Mouse (Mus musculus): ENCODE data around the gene Olfr1371.
A peak's percentile ranks its signal among the peaks of the same experiment; 100 is the strongest.

Gene Olfr1371

DNA sequence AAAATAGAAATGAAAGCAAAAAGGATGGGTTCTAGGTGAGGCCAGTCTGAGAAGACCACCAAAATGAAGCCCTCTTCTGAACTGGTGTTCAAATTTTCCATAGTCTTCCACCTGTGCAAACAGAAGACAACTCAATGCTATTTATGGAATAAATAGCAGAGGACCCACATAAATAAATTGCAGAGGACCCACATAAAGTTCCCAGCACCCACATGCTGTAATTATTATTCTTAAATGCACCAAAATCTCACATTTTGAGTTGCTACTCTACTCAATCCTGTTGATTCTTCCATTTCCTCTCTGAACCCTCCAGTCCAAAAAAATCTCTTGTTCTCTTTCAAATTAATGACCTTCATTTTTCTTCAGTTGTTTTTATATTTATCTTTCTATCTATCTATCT lies at the start of gene Olfr1371:
TSS of gene Olfr1371 (minus strand) at position 101 of the 400 bp plus-strand sequence.
- no peak for DNase-seq (ENCODE audit: low spot score)

DNA sequence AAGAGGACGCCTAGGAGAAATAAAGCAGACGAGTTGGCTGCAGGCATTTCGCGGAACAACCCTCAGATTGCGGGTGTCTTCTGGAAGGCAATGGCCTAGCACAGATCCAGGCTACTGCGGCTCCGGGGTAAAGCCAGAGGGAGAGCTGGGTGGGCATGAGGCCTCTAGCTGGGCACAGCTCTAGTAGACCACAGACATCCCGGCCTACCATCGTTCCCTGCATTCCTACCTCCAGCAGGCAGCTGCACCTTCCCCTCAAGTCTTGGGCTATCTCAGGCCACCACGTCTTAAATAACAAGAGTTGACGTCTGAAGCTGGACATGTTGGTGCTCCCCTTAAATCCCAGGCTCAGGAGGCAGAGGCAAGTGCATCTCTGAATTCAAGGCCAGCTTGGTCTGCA lies 48.6 kb upstream of the Olfr1371 start:
- no peak for DNase-seq (ENCODE audit: low spot score)

GRCm38 (mm10) chr11:52261937-52262336 lies 48.1 kb upstream of the Olfr1371 start:
- DNase-seq (ENCODE audit: low spot score) = no peak

GRCm38 (mm10) chr11:52260878-52261277 lies 47.1 kb upstream of the Olfr1371 start:
- no peak for DNase-seq (ENCODE audit: low spot score)

DNA sequence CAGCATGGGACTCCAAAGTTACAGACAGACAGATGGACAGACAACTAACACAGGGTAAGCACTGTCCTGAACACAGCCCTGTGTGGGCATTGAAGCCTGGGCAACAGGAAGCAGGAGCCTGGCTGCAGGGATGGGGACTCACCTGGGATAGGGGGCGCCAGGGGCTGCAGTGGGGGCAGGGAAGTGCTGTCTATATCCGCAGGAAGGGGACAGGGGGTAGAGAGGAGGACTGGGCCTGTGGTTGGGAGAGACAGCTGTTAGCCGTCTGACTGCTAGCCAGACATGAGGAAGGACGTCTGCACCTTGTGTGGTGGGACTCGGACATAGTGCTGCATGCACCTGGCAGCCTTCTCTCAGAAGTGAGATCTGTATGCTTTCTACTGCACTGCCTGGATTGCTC lies 44.9 kb upstream of the Olfr1371 start:
- no peak for DNase-seq (ENCODE audit: low spot score)

DNA sequence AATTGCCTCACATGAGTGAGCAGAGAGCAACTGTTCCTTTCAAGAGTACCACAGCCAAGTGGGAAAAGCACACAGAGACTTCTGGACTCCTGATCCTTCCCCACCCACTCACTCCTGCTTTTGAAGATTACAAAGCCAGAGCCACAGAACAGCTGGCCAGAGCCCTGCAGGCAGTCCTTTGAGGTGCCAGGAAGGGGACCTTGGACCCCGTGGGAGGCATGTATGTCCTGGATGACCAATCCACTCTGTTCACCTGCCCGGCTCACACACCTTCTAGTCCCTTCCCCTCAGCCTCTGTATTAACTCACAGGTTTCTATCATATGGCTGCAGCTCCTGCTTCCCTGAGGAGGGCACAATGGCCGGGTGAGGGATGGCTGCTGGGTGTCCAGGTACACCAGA lies 43.6 kb upstream of the Olfr1371 start:
- no peak for DNase-seq (ENCODE audit: low spot score)

DNA sequence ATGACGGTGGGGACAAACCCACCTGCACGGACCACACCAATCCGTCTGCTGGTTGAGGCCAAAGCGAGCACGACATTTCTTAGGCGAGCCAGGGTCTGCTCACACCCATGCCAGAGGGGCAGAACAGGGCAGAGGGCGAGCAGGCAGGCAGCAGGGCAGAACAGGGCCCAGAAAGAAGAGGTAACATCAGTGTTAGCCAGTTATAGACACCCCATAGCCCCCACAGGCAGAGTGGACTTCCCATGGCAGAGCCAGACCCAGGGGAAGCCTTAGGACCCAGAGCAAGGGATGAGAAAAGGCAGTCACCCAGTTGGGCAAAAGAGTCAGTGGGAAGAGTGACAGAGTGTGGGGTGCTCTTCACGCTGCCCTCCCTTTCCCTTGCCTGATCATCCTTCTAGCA lies 41.3 kb upstream of the Olfr1371 start:
- no peak for DNase-seq (ENCODE audit: low spot score)

DNA sequence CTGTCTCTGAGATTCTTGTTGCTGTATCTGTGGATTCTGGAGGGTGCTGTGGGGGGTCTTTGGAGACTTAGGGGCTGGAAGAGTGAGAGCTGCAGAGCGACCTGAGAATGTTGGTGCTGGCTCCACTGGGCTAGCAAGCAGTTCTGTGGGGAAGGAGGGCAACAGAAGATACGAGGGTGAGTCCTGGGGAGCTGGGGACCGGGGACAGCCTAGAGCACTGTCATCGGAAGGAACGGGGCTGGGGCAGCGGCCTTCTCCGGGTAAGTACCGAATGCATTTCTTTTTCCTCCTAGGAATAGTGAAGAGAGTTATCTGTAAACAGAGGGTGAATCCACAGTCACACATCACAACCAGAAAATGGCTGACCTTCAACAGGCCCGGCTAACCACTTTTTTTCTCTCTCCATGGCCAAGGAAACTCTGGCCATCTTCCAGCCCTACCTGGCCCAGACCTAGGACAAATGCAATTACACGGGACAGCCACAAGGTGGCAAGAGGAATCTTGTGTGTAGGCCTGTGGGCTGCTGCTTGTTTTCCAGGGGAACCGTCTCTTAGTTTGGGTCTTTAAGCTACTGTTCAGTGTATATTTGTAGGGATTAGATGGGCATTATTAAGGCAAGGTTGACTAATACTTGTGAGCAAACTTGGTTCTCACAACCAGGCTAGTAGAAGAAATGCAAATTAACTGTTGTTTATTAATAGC lies 40.0 kb upstream of the Olfr1371 start:
- peak; percentile 72 for DNase-seq (ENCODE audit: low spot score)

DNA sequence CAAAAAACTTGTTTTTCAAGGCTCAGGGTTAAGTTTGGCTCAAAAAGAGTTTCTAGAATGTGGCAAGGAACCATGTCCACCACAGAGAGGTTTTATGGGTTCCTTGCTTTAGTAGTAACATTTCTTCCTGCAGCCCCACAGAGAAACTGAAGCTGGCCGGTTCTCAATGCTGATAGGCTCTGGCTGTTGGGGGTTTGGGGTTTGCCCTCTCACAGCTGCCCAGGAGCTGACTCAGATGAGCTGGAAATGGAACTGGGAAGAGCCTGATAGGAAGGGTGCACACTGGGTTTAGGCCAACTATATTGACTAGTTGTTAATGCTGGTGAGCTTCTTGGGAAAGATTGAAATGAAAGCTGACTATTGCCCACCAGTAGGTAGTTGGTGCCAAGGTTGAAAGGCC lies 38.9 kb upstream of the Olfr1371 start:
- no peak for DNase-seq (ENCODE audit: low spot score)

GRCm38 (mm10) chr11:52251770-52252169 lies 38.0 kb upstream of the Olfr1371 start:
- DNase-seq (ENCODE audit: low spot score) = no peak

DNA sequence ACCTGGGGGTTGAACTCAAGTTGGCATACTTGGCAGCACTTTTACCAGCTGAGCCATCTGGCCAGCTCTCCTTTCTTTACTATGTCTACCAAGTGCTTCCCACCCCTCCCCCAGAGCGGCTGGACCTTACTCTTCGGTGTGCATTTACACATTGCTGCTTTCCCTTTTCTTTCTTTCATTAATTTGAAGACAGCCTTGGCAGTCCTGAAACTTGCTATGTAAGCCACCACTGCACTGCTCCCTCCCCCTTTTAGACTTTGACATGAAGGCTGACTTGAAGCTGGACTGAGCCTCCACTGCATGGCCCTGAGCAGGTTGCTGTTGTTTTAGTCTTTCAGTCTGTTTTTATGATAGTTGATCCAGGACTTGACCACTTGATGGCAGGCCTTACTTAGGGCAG lies 35.7 kb upstream of the Olfr1371 start:
- DNase-seq (ENCODE audit: low spot score) = no peak

- no peak for DNase-seq (ENCODE audit: low spot score)
These were observed 27.2 kb upstream of the Olfr1371 start for GRCm38 (mm10) chr11:52240898-52241542.

- DNase-seq (ENCODE audit: low spot score) = no peak
These were observed 20.7 kb upstream of the Olfr1371 start for GRCm38 (mm10) chr11:52234509-52234908.

DNA sequence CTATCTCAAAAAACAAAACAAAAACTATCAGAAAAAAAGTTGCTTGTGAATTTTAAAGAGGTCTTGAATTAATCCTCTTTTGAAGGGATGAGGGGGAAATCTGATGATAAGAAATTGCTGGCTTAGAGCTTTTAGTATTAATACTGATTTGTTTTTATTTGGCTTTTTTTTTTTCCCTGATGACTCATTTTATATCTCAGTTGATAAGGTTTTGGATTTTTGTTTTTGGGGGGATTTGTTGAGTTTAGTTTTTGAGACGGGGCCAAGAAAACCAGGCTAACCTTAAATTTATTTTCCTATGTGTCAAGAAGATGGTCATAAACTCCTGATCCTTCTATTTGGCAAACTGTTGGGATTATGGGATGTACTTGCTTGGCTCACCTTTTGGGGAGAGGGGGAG lies 20.1 kb upstream of the Olfr1371 start:
- no peak for DNase-seq (ENCODE audit: low spot score)

- DNase-seq (ENCODE audit: low spot score) = no peak
These were observed 19.4 kb upstream of the Olfr1371 start for GRCm38 (mm10) chr11:52233043-52233653.

DNA sequence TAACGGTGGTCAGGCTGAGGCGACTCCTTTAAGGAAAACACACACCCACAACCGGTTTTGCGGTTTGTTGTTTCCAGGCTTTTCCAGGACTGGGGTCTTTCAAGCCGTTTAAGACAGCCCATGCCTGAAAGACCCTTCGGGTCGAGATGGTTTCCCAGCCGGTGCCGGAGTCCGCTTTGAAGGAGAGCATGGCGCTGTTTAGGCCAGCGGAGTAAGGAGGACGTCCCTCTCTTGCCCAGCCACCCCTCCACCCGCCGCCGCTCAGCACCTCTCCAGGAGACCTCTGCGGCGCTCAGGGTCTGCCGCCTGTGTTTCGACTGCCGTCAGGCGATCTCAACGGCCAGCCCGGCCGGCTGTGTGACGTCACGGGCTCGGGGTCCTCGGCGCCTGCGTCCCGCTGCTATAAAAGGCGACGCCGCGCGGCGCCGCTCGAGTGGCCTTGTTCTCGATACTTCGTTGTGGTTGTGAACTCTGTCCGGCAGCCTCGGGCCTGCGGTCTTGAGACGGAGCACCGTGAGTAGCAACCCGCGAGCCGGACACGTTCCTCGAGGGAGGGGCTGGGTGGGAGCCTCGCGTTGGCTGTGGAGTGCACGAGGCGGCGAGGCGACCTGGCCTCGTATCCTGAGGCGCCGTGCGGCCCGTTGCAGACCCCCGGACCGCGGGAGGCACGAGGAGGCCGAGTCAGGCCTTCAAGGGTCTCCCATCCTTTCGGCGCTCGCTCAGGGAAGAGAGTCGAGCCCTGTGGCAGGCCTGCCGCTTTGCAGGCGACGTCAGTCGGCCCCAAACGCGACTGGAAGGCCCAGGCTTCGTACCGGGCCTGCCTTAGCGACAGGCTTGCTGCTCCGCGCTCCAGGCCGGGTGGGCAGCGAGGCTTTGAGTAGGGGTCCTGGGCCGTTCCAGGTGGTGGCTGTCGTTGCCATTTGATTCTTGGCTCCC lies 18.1 kb upstream of the Olfr1371 start, which contains the start of gene Skp1a:
TSS of gene Skp1a (plus strand) at position 390 of the 936 bp plus-strand sequence.
- peak; percentile 94 for DNase-seq (ENCODE audit: low spot score)

DNA sequence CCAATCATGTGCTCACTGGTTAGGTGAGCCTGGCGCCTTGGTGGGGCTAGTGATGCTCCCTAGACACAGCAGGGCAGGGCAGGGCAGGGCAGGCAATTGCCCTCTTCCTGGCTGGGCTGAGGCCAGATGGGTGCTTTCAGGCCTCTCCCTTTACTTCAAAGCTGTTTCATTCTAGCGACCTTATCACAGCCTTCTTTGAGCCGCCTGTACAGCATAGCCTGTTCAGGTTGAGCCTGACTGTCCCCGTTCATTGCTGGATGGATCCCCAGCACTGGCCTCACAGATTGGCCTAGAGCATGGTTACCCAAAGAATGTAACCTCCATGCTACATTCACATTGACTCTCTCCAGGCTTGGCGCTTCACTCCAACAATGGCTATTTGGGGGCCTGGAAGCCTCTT lies 16.9 kb upstream of the Olfr1371 start:
- no peak for DNase-seq (ENCODE audit: low spot score)

GRCm38 (mm10) chr11:52228722-52229448 lies 15.1 kb upstream of the Olfr1371 start:
- no peak for DNase-seq (ENCODE audit: low spot score)

DNA sequence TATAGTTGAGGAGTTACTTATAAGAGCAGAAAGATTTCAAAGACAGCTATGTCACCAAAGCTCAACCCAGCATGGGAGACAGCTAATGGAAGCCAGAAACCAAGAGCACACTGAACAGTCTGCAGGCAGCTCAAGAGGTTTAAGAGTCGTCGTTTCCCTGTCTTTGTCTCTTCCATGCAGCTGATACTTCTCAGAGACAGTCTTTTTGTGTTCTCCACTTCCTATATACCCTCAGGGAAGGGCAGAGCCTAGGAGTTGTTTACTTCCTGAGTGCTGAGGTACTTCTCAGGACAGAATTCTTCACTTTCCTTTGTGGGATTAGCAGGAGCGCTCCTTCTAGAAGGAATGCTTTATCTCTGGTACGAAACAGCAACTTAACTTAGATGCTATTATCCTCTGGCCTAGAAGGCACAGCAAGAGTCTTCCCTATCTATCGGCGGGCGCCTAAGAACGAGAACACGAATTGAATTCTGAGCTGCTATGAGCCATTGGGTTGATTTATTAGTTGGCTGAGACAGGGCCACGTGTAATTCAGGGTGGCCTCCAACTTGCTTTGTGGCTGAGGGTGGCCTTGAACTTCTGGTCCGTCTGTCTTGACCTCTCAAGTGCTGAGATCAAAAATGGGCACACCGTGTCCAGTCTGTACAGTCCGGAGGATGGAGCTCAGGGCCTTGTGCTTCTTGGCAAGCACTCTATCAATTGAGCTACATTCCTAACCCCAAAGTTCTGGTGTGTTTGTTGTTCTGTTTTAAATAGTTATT lies 13.9 kb upstream of the Olfr1371 start:
- DNase-seq (ENCODE audit: low spot score) = no peak

DNA sequence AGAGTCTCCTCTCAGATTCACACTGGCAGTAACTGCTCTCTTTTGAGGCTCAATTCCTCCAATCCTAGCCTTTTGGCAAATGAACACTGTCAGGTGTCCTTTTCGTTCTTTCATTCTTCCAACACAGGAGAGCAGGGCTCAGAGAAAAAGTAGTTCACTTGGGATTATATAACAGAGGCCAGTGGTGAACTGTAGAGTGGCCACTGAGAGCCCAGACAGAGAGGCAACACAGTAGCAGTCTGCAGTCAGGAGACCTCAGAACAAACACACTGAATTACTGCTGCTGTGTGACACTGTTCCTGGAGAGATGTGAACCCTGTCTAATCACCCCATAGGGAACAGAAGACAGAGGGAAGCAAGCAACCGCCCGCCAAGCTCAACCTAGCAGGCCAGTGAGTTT lies 13.3 kb upstream of the Olfr1371 start:
- no peak for DNase-seq (ENCODE audit: low spot score)
